Mouse (Mus musculus) heart, adult 2 months (tissue): ENCODE measurements around the gene Slc4a1ap. TPM values are rescaled to one million over a fixed set of nuclear protein-coding genes. Genes with fewer than 3 reads are reported as not detected.
"Not testable (repeated sequence)": the region's sequence is repeated elsewhere in the genome, so short reads cannot be mapped to it uniquely, and the experiment has no call there.

Source experiments
- DNase-seq, 2 experiments: peaks; one replicate each; pipeline ENCODE4 v3.0.0; 2021
- H3K27ac ChIP-seq: fragments of 200-600 bp; 2 replicates; pipeline ENCODE4 v1.8.1; 2022
- H3K27me3 ChIP-seq: fragments of 200-500 bp; 2 replicates; pipeline ENCODE4 v1.6.1; 2012; ENCODE audit warnings: mild to moderate bottlenecking, low read length, inconsistent platforms, mixed read lengths; ENCODE audit not compliant: control insufficient read depth, insufficient read depth
- H3K36me3 ChIP-seq: fragments of 200-500 bp; 2 replicates; pipeline ENCODE4 v1.6.1; 2012; ENCODE audit warnings: low read length, inconsistent platforms; ENCODE audit not compliant: control insufficient read depth, insufficient read depth
- H3K4me1 ChIP-seq: fragments of 200-500 bp; 2 replicates; pipeline ENCODE4 v1.6.1; 2011; ENCODE audit warnings: low read length; ENCODE audit not compliant: control insufficient read depth, insufficient read depth
- H3K4me3 ChIP-seq: fragments of 200-600 bp; 2 replicates; pipeline ENCODE4 v1.8.1; 2022
- H3K79me2 ChIP-seq: fragments of 200-500 bp; replicated peaks from 2 replicates; pipeline ENCODE4 v1.6.1; 2012; ENCODE audit warnings: mild to moderate bottlenecking, inconsistent platforms, low read length, moderate library complexity, mixed read lengths; ENCODE audit not compliant: control insufficient read depth, insufficient read depth
- H3K9ac ChIP-seq: fragments of 200-500 bp; 2 replicates; pipeline ENCODE4 v1.6.1; 2012; ENCODE audit warnings: low read depth, mild to moderate bottlenecking, control low read depth, inconsistent platforms, low read length, mixed read lengths
- CTCF ChIP-seq: fragments of 200-600 bp; IDR thresholded peaks from 2 replicates; pipeline ENCODE4 v1.8.1; 2022; ENCODE audit warnings: antibody characterized with exemption, mild to moderate bottlenecking, moderate library complexity
- EP300 ChIP-seq: fragments of 200-500 bp; IDR thresholded peaks from 2 replicates; pipeline ENCODE4 v1.6.1; 2011; ENCODE audit warnings: low read depth, low read length, control low read depth; ENCODE audit not compliant: insufficient read depth
- POLR2A ChIP-seq: fragments of 200-500 bp; IDR thresholded peaks from 2 replicates; pipeline ENCODE4 v1.6.1; 2011; ENCODE audit warnings: mild to moderate bottlenecking, low read depth, low read length, control low read depth; ENCODE audit not compliant: insufficient read depth
- WGBS: fragments of 180-500 bp; shearing (Covaris S2); methylation state at CpG from one replicate; pipeline ENCODE4 v1.1.7; 2018; 5-methylcytosine and 5-hydroxymethylcytosine counted together
- intact Hi-C: fragments of 180-260 bp; cut with DNase I; formaldehyde crosslinking; loops from one replicate; pipeline ENCODE4 v1.15.1; 2025
- polyA plus RNA-seq: library from polyadenylated mRNA; depleted of rRNA; stranded (reverse); fragments of >200 nt; gene quantifications from 2 replicates; pipeline ENCODE4 v1.2.3, GENCODE M21; 2012
- total RNA-seq, 2 experiments: library from RNA; stranded (reverse); gene quantifications; 2 replicates each; pipeline ENCODE4 v1.2.3; 2021

Slc4a1ap gene
- total and polyA plus RNA-seq, 3 experiments = 7.5 to 22.6 (median 20.8) TPM

DNA sequence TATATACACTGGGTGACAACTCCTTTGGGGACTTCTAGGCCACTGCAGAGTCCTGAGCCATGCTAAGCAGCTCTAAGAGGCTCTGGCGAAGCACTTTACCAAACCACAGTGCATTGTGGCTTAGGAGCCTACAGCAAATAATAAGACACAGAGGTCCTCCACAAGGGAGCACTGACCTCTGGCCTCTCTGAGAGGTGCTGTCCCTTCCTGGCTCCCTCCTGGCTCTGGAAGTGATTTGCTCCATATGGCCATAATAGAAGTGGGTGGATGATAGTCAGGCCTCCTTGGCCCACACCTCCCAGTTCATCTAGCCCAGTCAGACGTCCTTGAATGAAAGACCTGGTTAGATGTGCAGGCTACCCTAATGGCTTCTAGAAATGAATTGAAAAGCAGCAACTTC, 61.2 kb downstream of the Slc4a1ap start:
- no peak for DNase-seq
- intact Hi-C loops = no loop called here
- no peak for TF ChIP-seq CTCF
- no peak for TF ChIP-seq POLR2A
- TF ChIP-seq EP300 = no peak
- Histone ChIP-seq H3K27me3 (no peaks in the 10 kb centered on the region), H3K4me3 (no peak overlapping the region), H3K79me2 (no peaks in the 10 kb centered on the region), H3K27ac (no peak overlapping the region), H3K36me3 (no peaks in the 10 kb centered on the region), H3K4me1 (0 out of 2 replicates have a peak, but pooled peaks cover 2% of the 10 kb centered on the region), H3K9ac (no peak overlapping the region)
- 68% methylated on average over 2 of the region's 2 CpGs for WGBS

DNA sequence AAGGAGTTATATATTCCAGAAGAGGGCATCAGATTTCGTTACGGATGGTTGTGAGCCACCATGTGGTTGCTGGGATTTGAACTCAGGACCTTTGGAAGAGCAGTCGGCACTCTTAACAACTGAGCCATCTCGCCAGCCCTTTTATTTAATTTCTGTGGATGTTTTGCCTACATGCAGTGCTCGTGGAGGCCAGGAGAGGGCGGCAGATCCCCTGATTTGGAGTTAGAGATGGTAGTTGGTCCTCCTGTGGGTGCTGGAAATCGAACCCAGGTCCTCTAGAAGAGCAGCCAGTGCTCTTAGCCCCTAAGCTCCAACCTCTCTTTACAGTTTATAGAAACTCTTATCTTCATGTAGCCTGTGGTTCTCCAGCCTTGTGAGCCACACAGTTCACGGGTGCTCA, 61.9 kb downstream of the Slc4a1ap start:
- H3K36me3 ChIP-seq, H3K4me1 ChIP-seq, H3K9ac ChIP-seq, H3K27me3 ChIP-seq, H3K79me2 ChIP-seq, DNase-seq, intact Hi-C loops, H3K27ac ChIP-seq, H3K4me3 ChIP-seq: not testable (repeated sequence)
- peak; percentile 44 for TF ChIP-seq CTCF
- WGBS = 87% methylated on average over 8 of the region's 8 CpGs

DNA sequence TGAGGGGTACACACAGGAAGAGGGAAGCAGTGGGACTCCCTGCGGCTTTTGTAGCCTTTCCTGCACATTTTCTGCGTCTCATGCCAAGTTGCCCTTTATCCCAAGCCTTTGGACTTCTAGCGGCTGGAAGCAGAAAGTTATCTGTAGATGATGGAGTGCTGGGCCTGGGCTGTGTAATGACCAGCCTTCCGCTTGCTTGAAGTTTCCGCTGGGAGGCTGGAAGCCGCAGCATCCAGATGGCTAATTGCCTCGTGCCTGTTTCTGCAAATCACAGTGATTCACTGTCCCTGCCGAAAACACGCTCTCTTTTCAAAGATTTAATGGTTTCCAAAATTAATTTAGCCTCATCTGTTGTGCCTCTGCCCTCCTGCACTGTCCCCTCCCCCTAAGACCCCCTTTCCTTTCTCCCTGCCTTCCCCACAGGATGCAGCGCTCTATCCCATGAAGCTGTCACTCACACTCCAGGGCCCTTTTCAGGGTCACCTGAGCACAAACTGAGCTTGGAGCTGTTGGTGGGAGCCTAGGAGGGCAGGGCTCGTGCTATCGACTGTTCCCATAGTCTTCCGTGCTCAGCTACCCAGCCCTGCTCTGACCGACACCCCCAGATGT, 63.0 kb downstream of the Slc4a1ap start:
- intact Hi-C loops = no loop called here
- Histone ChIP-seq H3K36me3 (no peaks in the 10 kb centered on the region), H3K27ac (no peak overlapping the region), H3K9ac (no peak overlapping the region), H3K27me3 (no peaks in the 10 kb centered on the region), H3K4me1 (0 out of 2 replicates have a peak, but pooled peaks cover 2% of the 10 kb centered on the region), H3K4me3 (no peak overlapping the region), H3K79me2 (no peaks in the 10 kb centered on the region)
- 75% methylated on average over 14 of the region's 14 CpGs for WGBS
- TF ChIP-seq CTCF = no peak
- TF ChIP-seq POLR2A = no peak
- no peak for TF ChIP-seq EP300
- no peak for DNase-seq

DNA sequence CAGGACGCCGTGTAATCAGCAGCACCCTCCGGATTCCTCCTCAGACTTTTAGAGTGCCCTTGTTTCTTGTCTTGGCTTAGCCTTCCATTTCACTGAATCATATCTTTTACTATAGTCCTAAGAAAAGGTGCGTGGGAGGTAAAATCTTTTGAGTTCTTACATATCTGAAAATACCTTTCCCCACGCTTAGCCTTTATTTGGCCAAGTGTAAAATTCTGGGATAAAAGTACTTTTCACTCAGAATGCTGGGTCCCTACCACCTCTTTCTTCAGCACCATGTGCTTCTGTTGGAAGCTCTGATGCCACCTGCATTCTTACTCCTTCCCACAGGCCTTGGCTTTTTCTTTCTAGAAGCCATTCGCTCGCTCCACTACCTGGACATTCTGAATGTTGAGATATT, 64.3 kb downstream of the Slc4a1ap start:
- Histone ChIP-seq H3K9ac (no peak overlapping the region), H3K4me3 (no peak overlapping the region), H3K27me3 (no peaks in the 10 kb centered on the region), H3K27ac (no peak overlapping the region), H3K4me1 (peaks cover 3% of the 10 kb centered on the region; the same call in 1 of the 2 replicates), H3K79me2 (no peaks in the 10 kb centered on the region), H3K36me3 (no peaks in the 10 kb centered on the region)
- WGBS = 94% methylated on average over 7 of the region's 7 CpGs
- DNase-seq = no peak
- no peak for TF ChIP-seq EP300
- TF ChIP-seq CTCF = no peak
- no peak for TF ChIP-seq POLR2A
- intact Hi-C loops = no loop called here

DNA sequence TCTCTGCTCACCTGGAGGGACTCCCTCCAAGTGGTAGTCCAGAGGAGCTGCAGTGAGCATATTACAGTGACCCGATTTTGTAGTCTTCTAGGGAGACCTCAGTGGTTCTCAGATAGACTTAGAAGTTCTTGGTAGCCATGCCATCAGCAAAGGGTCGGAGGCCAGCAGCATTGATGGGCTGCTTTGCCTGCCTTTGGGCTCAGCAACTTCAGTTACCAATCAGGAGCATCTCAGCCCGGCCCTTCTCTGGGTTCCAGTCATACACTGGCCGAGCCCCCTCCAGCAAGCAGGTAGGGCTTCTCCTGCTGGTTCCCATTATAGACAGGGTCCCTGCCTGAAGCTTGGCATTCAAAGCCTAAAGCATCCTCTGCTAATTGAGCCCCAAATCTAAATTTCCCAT, 69.1 kb downstream of the Slc4a1ap start:
- H3K27ac ChIP-seq = peak overlapping the region; percentile 66; the same call in 1 of the 2 replicates
- 76% methylated on average over 4 of the region's 4 CpGs for WGBS
- no peaks in the 10 kb centered on the region for H3K36me3 ChIP-seq
- H3K9ac ChIP-seq = no peak overlapping the region
- H3K79me2 ChIP-seq = no peaks in the 10 kb centered on the region
- peaks cover 5% of the 10 kb centered on the region for H3K4me1 ChIP-seq
- intact Hi-C loops = loop anchor here (2.0 kb wide), 3 partner anchors 25 to 601 kb away; no protein-coding TSS in a partner anchor
- H3K4me3 ChIP-seq = no peak overlapping the region
- TF ChIP-seq CTCF (no peak), POLR2A (no peak), EP300 (no peak)
- no peaks in the 10 kb centered on the region for H3K27me3 ChIP-seq
- no peak for DNase-seq

DNA sequence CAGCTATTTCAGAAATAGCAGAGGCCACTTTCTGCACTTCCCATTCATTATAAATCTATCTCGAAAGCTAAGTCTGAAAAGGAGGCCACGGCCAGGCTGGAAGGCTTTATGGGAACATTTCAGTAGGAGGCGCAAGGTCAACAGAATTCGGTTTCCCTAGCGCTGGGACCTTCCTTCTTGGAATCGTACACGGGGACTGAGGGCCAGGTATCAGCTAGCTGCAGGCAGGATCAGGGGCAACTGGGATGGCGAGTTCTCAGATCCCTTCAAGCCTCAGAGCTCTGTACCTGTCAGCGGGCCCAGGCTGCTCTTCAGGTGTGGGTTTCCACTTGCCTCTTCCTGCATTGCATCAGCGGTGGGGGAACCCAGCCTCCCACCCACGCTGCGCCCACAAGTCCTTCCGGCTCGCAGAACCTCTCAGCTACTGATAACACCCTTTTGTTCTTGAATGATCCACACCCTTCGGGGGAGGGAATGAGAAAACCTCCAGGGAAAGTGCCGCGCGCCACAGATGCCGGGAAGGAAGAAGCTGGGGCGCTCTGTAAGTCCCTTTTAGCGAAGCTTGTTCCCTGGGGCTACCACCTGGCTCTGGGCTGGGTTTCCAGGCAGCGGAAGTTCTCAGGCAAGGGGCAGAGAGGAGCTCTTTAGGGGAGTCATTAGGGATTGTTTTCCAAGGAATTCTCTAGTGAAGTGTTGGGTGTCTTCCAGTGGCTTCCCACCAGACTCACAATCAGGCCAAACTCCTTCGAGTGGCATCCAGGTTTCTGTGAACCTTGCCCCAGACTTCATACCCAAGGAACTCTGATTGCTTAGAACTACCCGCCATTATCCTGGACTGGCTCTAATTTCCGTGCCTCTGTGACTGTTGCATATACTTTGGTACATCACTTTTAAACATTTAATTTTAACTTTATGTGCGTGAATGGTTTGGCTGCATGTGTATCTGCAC, 70.0 kb downstream of the Slc4a1ap start, which contains the start of gene Mrpl33:
Gene Mrpl33, plus strand, starts transcription at position 455 of the 949 bp plus-strand sequence.
- Histone ChIP-seq H3K36me3 (no peaks in the 10 kb centered on the region), H3K4me1 (peaks cover 5% of the 10 kb centered on the region), H3K4me3 (peak within 1 kb of the TSS; percentile 50), H3K27me3 (no peaks in the 10 kb centered on the region), H3K27ac (peak within 1 kb of the TSS; percentile 66), H3K9ac (peak within 1 kb of the TSS; percentile 7), H3K79me2 (no peaks in the 10 kb centered on the region)
- DNase-seq = peak; percentile 62 to 67
- intact Hi-C loops = loop anchor here (2.0 kb wide), 3 partner anchors 26 to 600 kb away; no protein-coding TSS in a partner anchor
- TF ChIP-seq EP300 (peak; percentile 37; the same call in 1 of the 2 replicates), CTCF (peak; percentile 65), POLR2A (no peak)
- 14% methylated on average over 26 of the region's 26 CpGs for WGBS
